Mouse (Mus musculus): ENCODE results near the gene Itga11.
A peak's percentile ranks its signal among the peaks of the same experiment; 100 is the strongest.
"Not testable (repeated sequence)": the region's sequence is repeated elsewhere in the genome, so short reads cannot be mapped to it uniquely, and the experiment has no call there.

The Itga11 gene

GRCm38 (mm10) chr9:62677641-62678549 is at the start of gene Itga11:
Gene Itga11 (plus strand): TSS chr9:62677826.
- no peak for DNase-seq (ENCODE audit: low spot score)

- DNase-seq (ENCODE audit: low spot score): peak; percentile 37
Measured at GRCm38 (mm10) chr9:62630631-62631240, 46.9 kb upstream of the Itga11 start.

- peak; percentile 12 for DNase-seq (ENCODE audit: low spot score)
Measured at GRCm38 (mm10) chr9:62632392-62632791, 45.2 kb upstream of the Itga11 start.

- DNase-seq (ENCODE audit: low spot score): no peak
Measured at GRCm38 (mm10) chr9:62638045-62638444, 39.6 kb upstream of the Itga11 start.

- DNase-seq (ENCODE audit: low spot score): no peak
Measured at GRCm38 (mm10) chr9:62639686-62640085, 37.9 kb upstream of the Itga11 start.

GRCm38 (mm10) chr9:62640188-62640587 is 37.4 kb upstream of the Itga11 start:
- DNase-seq (ENCODE audit: low spot score): no peak

- DNase-seq (ENCODE audit: low spot score): no peak
Measured at GRCm38 (mm10) chr9:62645716-62646400, 31.8 kb upstream of the Itga11 start.

- DNase-seq (ENCODE audit: low spot score): no peak
Measured at GRCm38 (mm10) chr9:62646721-62647183, 30.9 kb upstream of the Itga11 start.

- DNase-seq (ENCODE audit: low spot score): no peak
Measured at GRCm38 (mm10) chr9:62649444-62649843, 28.2 kb upstream of the Itga11 start.

GRCm38 (mm10) chr9:62650764-62651163 is 26.9 kb upstream of the Itga11 start:
- DNase-seq (ENCODE audit: low spot score): no peak

GRCm38 (mm10) chr9:62654336-62654735 is 23.3 kb upstream of the Itga11 start:
- DNase-seq (ENCODE audit: low spot score): no peak

GRCm38 (mm10) chr9:62658016-62658415 is 19.6 kb upstream of the Itga11 start:
- no peak for DNase-seq (ENCODE audit: low spot score)

- DNase-seq (ENCODE audit: low spot score): no peak
Measured at GRCm38 (mm10) chr9:62659026-62659425, 18.6 kb upstream of the Itga11 start.

GRCm38 (mm10) chr9:62660971-62661370 is 16.7 kb upstream of the Itga11 start:
- DNase-seq (ENCODE audit: low spot score): not testable (repeated sequence)

- DNase-seq (ENCODE audit: low spot score): no peak
Measured at GRCm38 (mm10) chr9:62663443-62663842, 14.2 kb upstream of the Itga11 start.

- DNase-seq (ENCODE audit: low spot score): no peak
Measured at GRCm38 (mm10) chr9:62664115-62664725, 13.4 kb upstream of the Itga11 start.

- DNase-seq (ENCODE audit: low spot score): no peak
Measured at GRCm38 (mm10) chr9:62665892-62666291, 11.7 kb upstream of the Itga11 start.

- no peak for DNase-seq (ENCODE audit: low spot score)
Measured at GRCm38 (mm10) chr9:62668503-62668902, 9.1 kb upstream of the Itga11 start.

- no peak for DNase-seq (ENCODE audit: low spot score)
Measured at GRCm38 (mm10) chr9:62673241-62673640, 4.4 kb upstream of the Itga11 start.

GRCm38 (mm10) chr9:62675172-62675571 is 2.5 kb upstream of the Itga11 start:
- DNase-seq (ENCODE audit: low spot score): no peak

GRCm38 (mm10) chr9:62678550-62679155 is 1.0 kb downstream of the Itga11 start:
- no peak for DNase-seq (ENCODE audit: low spot score)

- DNase-seq (ENCODE audit: low spot score): no peak
Measured at GRCm38 (mm10) chr9:62679398-62679797, 1.8 kb downstream of the Itga11 start.

Measured in layer of hippocampus, adult 9-10 months (tissue).